Mouse (Mus musculus): ENCODE data around the gene A930009A15Rik. TPM values are rescaled to one million over a fixed set of nuclear protein-coding genes. Genes with fewer than 3 reads are reported as not detected.

A930009A15Rik gene
- not detected in 2 replicates for polyA plus RNA-seq (2015; fragmentation: Nextera tagmentation; extraction: Ambion mirVana)

- no peaks in the 10 kb centered on the region for H3K36me3 ChIP-seq (ENCODE audit: control insufficient read depth, insufficient read depth)
- 88% methylated on average over 15 of the region's 15 CpGs for WGBS
- no peak within 1 kb of the TSS for H3K4me2 ChIP-seq (replicated peaks; ENCODE audit: low read depth)
- no peak within 1 kb of the TSS for H3K27ac ChIP-seq (ENCODE audit: low read depth, low read length)
- H3K4me1 ChIP-seq (replicated peaks; ENCODE audit: control insufficient read depth, insufficient read depth, low read length): no peaks in the 10 kb centered on the region
- H3K9ac ChIP-seq (ENCODE audit: low read depth, low read length): no peak within 1 kb of the TSS
- no peaks in the 10 kb centered on the region for H3K27me3 ChIP-seq (replicated peaks; ENCODE audit: control insufficient read depth, insufficient read depth, low read length)
- H3K4me3 ChIP-seq (ENCODE audit: low read depth, low read length): no peak within 1 kb of the TSS
- TF ChIP-seq CTCF (IDR thresholded peaks at IDR 0.05; ENCODE audit: low read depth): no peak
- no peaks in the 10 kb centered on the region for H3K9me3 ChIP-seq (ENCODE audit: control insufficient read depth)
- no peak for ATAC-seq
These were observed at the start of gene A930009A15Rik for GRCm38 (mm10) chr10:115569712-115570491. Gene A930009A15Rik (plus strand): TSS chr10:115569986.

- 81% methylated on average over 17 of the region's 17 CpGs for WGBS
- Histone ChIP-seq H3K9me3 (ENCODE audit: control insufficient read depth) (no peaks in the 10 kb centered on the region), H3K4me3 (ENCODE audit: low read depth, low read length) (no peak overlapping the region), H3K4me2 (replicated peaks; ENCODE audit: low read depth) (no peak overlapping the region), H3K36me3 (ENCODE audit: control insufficient read depth, insufficient read depth) (no peaks in the 10 kb centered on the region), H3K4me1 (replicated peaks; ENCODE audit: control insufficient read depth, insufficient read depth, low read length) (no peaks in the 10 kb centered on the region), H3K27me3 (replicated peaks; ENCODE audit: control insufficient read depth, insufficient read depth, low read length) (no peaks in the 10 kb centered on the region), H3K27ac (ENCODE audit: low read depth, low read length) (no peak overlapping the region), H3K9ac (ENCODE audit: low read depth, low read length) (no peak overlapping the region)
- ATAC-seq: no peak
- no peak for TF ChIP-seq CTCF (IDR thresholded peaks at IDR 0.05; ENCODE audit: low read depth)
These were observed 49.3 kb upstream of the A930009A15Rik start for GRCm38 (mm10) chr10:115520200-115521080.

- no peak overlapping the region for H3K9ac ChIP-seq (ENCODE audit: low read depth, low read length)
- WGBS: 64% methylated on average over 4 of the region's 4 CpGs
- TF ChIP-seq CTCF (IDR thresholded peaks at IDR 0.05; ENCODE audit: low read depth): no peak
- H3K4me2 ChIP-seq (replicated peaks; ENCODE audit: low read depth): no peak overlapping the region
- H3K36me3 ChIP-seq (ENCODE audit: control insufficient read depth, insufficient read depth): no peaks in the 10 kb centered on the region
- no peak overlapping the region for H3K27ac ChIP-seq (ENCODE audit: low read depth, low read length)
- no peaks in the 10 kb centered on the region for H3K9me3 ChIP-seq (ENCODE audit: control insufficient read depth)
- no peaks in the 10 kb centered on the region for H3K4me1 ChIP-seq (replicated peaks; ENCODE audit: control insufficient read depth, insufficient read depth, low read length)
- no peak for ATAC-seq
- no peaks in the 10 kb centered on the region for H3K27me3 ChIP-seq (replicated peaks; ENCODE audit: control insufficient read depth, insufficient read depth, low read length)
- no peak overlapping the region for H3K4me3 ChIP-seq (ENCODE audit: low read depth, low read length)
These were observed 48.7 kb upstream of the A930009A15Rik start for GRCm38 (mm10) chr10:115521081-115521451.

- no peaks in the 10 kb centered on the region for H3K36me3 ChIP-seq (ENCODE audit: control insufficient read depth, insufficient read depth)
- ATAC-seq: no peak
- no peak for TF ChIP-seq CTCF (IDR thresholded peaks at IDR 0.05; ENCODE audit: low read depth)
These were observed 40.9 kb upstream of the A930009A15Rik start for GRCm38 (mm10) chr10:115528892-115529291.

GRCm38 (mm10) chr10:115529768-115530167 lies 40.0 kb upstream of the A930009A15Rik start:
- no peak for TF ChIP-seq CTCF (IDR thresholded peaks at IDR 0.05; ENCODE audit: low read depth)
- no peaks in the 10 kb centered on the region for H3K4me1 ChIP-seq (replicated peaks; ENCODE audit: control insufficient read depth, insufficient read depth, low read length)

More at GRCm38 (mm10) chr10:115528892-115529291, 40.9 kb upstream of the A930009A15Rik start:
- H3K9ac ChIP-seq (ENCODE audit: low read depth, low read length): no peak overlapping the region
- no peak overlapping the region for H3K27ac ChIP-seq (ENCODE audit: low read depth, low read length)
- H3K9me3 ChIP-seq (ENCODE audit: control insufficient read depth): no peaks in the 10 kb centered on the region
- H3K27me3 ChIP-seq (replicated peaks; ENCODE audit: control insufficient read depth, insufficient read depth, low read length): no peaks in the 10 kb centered on the region
- H3K4me3 ChIP-seq (ENCODE audit: low read depth, low read length): no peak overlapping the region
- H3K4me1 ChIP-seq (replicated peaks; ENCODE audit: control insufficient read depth, insufficient read depth, low read length): no peaks in the 10 kb centered on the region
- no peak overlapping the region for H3K4me2 ChIP-seq (replicated peaks; ENCODE audit: low read depth)
- 64% methylated on average over 4 of the region's 4 CpGs for WGBS

GRCm38 (mm10) chr10:115530746-115531145 lies 39.0 kb upstream of the A930009A15Rik start:
- Histone ChIP-seq H3K4me1 (replicated peaks; ENCODE audit: control insufficient read depth, insufficient read depth, low read length) (no peaks in the 10 kb centered on the region), H3K27ac (ENCODE audit: low read depth, low read length) (no peak overlapping the region), H3K27me3 (replicated peaks; ENCODE audit: control insufficient read depth, insufficient read depth, low read length) (no peaks in the 10 kb centered on the region), H3K4me2 (replicated peaks; ENCODE audit: low read depth) (no peak overlapping the region), H3K9ac (ENCODE audit: low read depth, low read length) (no peak overlapping the region), H3K9me3 (ENCODE audit: control insufficient read depth) (no peaks in the 10 kb centered on the region), H3K36me3 (ENCODE audit: control insufficient read depth, insufficient read depth) (no peaks in the 10 kb centered on the region), H3K4me3 (ENCODE audit: low read depth, low read length) (no peak overlapping the region)
- ATAC-seq: no peak
- 22% methylated on average over 2 of the region's 2 CpGs for WGBS
- no peak for TF ChIP-seq CTCF (IDR thresholded peaks at IDR 0.05; ENCODE audit: low read depth)

More at GRCm38 (mm10) chr10:115529768-115530167, 40.0 kb upstream of the A930009A15Rik start:
- Histone ChIP-seq H3K36me3 (ENCODE audit: control insufficient read depth, insufficient read depth) (no peaks in the 10 kb centered on the region), H3K4me3 (ENCODE audit: low read depth, low read length) (no peak overlapping the region), H3K9me3 (ENCODE audit: control insufficient read depth) (no peaks in the 10 kb centered on the region), H3K4me2 (replicated peaks; ENCODE audit: low read depth) (no peak overlapping the region), H3K27ac (ENCODE audit: low read depth, low read length) (no peak overlapping the region), H3K9ac (ENCODE audit: low read depth, low read length) (no peak overlapping the region), H3K27me3 (replicated peaks; ENCODE audit: control insufficient read depth, insufficient read depth, low read length) (no peaks in the 10 kb centered on the region)
- no peak for ATAC-seq
- 88% methylated on average over 12 of the region's 12 CpGs for WGBS

Measured in intestine, postnatal 0 days (tissue).